Mouse (Mus musculus) hindbrain, embryonic 10.5 days (tissue): ENCODE data around the gene Psma3. TPM values are rescaled to one million over a fixed set of nuclear protein-coding genes. Genes with fewer than 3 reads are reported as not detected.

Experiments used
- DNase-seq: peaks from one replicate; pipeline ENCODE4 v3.0.0-alpha.2; 2017; ENCODE audit warnings: low spot score
- H3K27ac ChIP-seq: fragments of 300-500 bp; sonication (generic); 2 replicates; pipeline ENCODE4 v1.5.1; 2016; ENCODE audit warnings: mild to moderate bottlenecking, moderate library complexity
- H3K27me3 ChIP-seq: fragments of 300-500 bp; sonication (generic); 2 replicates; pipeline ENCODE4 v1.6.1; 2016; ENCODE audit warnings: mild to moderate bottlenecking; ENCODE audit not compliant: poor library complexity, insufficient read depth, severe bottlenecking
- H3K36me3 ChIP-seq: fragments of 300-500 bp; sonication (generic); 2 replicates; pipeline ENCODE4 v1.6.1; 2016; ENCODE audit warnings: mild to moderate bottlenecking, moderate library complexity
- H3K4me1 ChIP-seq: fragments of 300-500 bp; sonication (generic); replicated peaks from 2 replicates; pipeline ENCODE4 v1.6.1; 2016; ENCODE audit warnings: mild to moderate bottlenecking
- H3K4me3 ChIP-seq: fragments of 300-500 bp; sonication (generic); 2 replicates; pipeline ENCODE4 v1.5.1; 2016; ENCODE audit warnings: mild to moderate bottlenecking, moderate library complexity
- H3K9me3 ChIP-seq: fragments of 300-500 bp; sonication (generic); 2 replicates; pipeline ENCODE4 v1.6.1; 2016; ENCODE audit warnings: mild to moderate bottlenecking, moderate library complexity
- WGBS: fragments of 180-500 bp; shearing (Covaris S2); methylation state at CpG from one replicate; pipeline ENCODE4 v1.1.7; 2016; 5-methylcytosine and 5-hydroxymethylcytosine counted together
- polyA plus RNA-seq: library from polyadenylated mRNA; unstranded; fragments of >200 nt; fragmentation: Nextera tagmentation; extraction: Ambion mirVana; gene quantifications from 2 replicates; pipeline ENCODE4 v1.2.1, GENCODE M21; 2016

Gene Psma3
- polyA plus RNA-seq = 605 and 630 TPM in 2 replicates

GRCm38 (mm10) chr12:70974441-70975266, at the start of gene Psma3:
TSS of gene Psma3 (plus strand) at chr12:70974621.
- H3K27me3 ChIP-seq = no peaks in the 10 kb centered on the region
- peak within 1 kb of the TSS; percentile 79 for H3K4me3 ChIP-seq
- H3K4me1 ChIP-seq = peaks cover 13% of the 10 kb centered on the region
- WGBS = under 1% methylated on average over 71 of the region's 71 CpGs
- H3K36me3 ChIP-seq = peaks cover 18% of the 10 kb centered on the region
- DNase-seq = peak; percentile 93
- peak within 1 kb of the TSS; percentile 98 for H3K27ac ChIP-seq
- no peaks in the 10 kb centered on the region for H3K9me3 ChIP-seq

GRCm38 (mm10) chr12:70929781-70930180, 44.6 kb upstream of the Psma3 start:
- no peak for DNase-seq
- no peak overlapping the region for H3K4me3 ChIP-seq
- no peaks in the 10 kb centered on the region for H3K27me3 ChIP-seq
- H3K27ac ChIP-seq = no peak overlapping the region
- 88% methylated on average over 4 of the region's 4 CpGs for WGBS
- H3K9me3 ChIP-seq = 0 out of 2 replicates have a peak, but pooled peaks cover 4% of the 10 kb centered on the region
- no peaks in the 10 kb centered on the region for H3K36me3 ChIP-seq
- no peaks in the 10 kb centered on the region for H3K4me1 ChIP-seq

GRCm38 (mm10) chr12:70937150-70937549, 37.3 kb upstream of the Psma3 start:
- DNase-seq = no peak
- H3K27me3 ChIP-seq = no peaks in the 10 kb centered on the region
- H3K4me1 ChIP-seq = peaks cover 10% of the 10 kb centered on the region

GRCm38 (mm10) chr12:70937571-70938384, 36.6 kb upstream of the Psma3 start, which contains the start of gene Actr10:
TSS of gene Actr10 (plus strand) at chr12:70937857.
- peaks cover 10% of the 10 kb centered on the region for H3K4me1 ChIP-seq
- H3K36me3 ChIP-seq = peaks cover 23% of the 10 kb centered on the region
- peak; percentile 94 for DNase-seq
- H3K27ac ChIP-seq = peak within 1 kb of the TSS; percentile 92
- no peaks in the 10 kb centered on the region for H3K9me3 ChIP-seq
- no peaks in the 10 kb centered on the region for H3K27me3 ChIP-seq
- peak within 1 kb of the TSS; percentile 91 for H3K4me3 ChIP-seq
- WGBS = under 1% methylated on average over 58 of the region's 59 CpGs

More at GRCm38 (mm10) chr12:70937150-70937549, 37.3 kb upstream of the Psma3 start:
- no peaks in the 10 kb centered on the region for H3K9me3 ChIP-seq
- peak overlapping the region; percentile 92 for H3K27ac ChIP-seq
- H3K36me3 ChIP-seq = peaks cover 17% of the 10 kb centered on the region
- peak overlapping the region; percentile 91 for H3K4me3 ChIP-seq
- 24% methylated on average over 12 of the region's 12 CpGs for WGBS

GRCm38 (mm10) chr12:70940806-70941205, 33.6 kb upstream of the Psma3 start:
- no peak overlapping the region for H3K27ac ChIP-seq
- no peaks in the 10 kb centered on the region for H3K9me3 ChIP-seq
- DNase-seq = no peak
- no peak overlapping the region for H3K4me3 ChIP-seq
- peaks cover 10% of the 10 kb centered on the region for H3K4me1 ChIP-seq
- WGBS = 96% methylated on average over 7 of the region's 7 CpGs
- no peaks in the 10 kb centered on the region for H3K27me3 ChIP-seq
- peaks cover 43% of the 10 kb centered on the region for H3K36me3 ChIP-seq

- no peaks in the 10 kb centered on the region for H3K9me3 ChIP-seq
- no peaks in the 10 kb centered on the region for H3K27me3 ChIP-seq
- H3K4me3 ChIP-seq = no peak overlapping the region
- H3K36me3 ChIP-seq = peaks cover 76% of the 10 kb centered on the region
- no peak for DNase-seq
- 0 out of 2 replicates have a peak, but pooled peaks cover under 1% of the 10 kb centered on the region for H3K4me1 ChIP-seq
- no peak overlapping the region for H3K27ac ChIP-seq
- WGBS = 94% methylated on average over 5 of the region's 5 CpGs
Observed at GRCm38 (mm10) chr12:70944181-70944580, 30.2 kb upstream of the Psma3 start.

GRCm38 (mm10) chr12:70946585-70947256, 27.7 kb upstream of the Psma3 start:
- DNase-seq = no peak
- Histone ChIP-seq H3K27ac (no peak overlapping the region), H3K27me3 (no peaks in the 10 kb centered on the region), H3K4me1 (no peaks in the 10 kb centered on the region), H3K36me3 (peaks cover 82% of the 10 kb centered on the region), H3K9me3 (no peaks in the 10 kb centered on the region), H3K4me3 (no peak overlapping the region)
- WGBS = 95% methylated on average over 10 of the region's 10 CpGs

GRCm38 (mm10) chr12:70958640-70959039, 15.8 kb upstream of the Psma3 start:
- no peak for DNase-seq
- peaks cover 96% of the 10 kb centered on the region for H3K36me3 ChIP-seq

GRCm38 (mm10) chr12:70967581-70967980, 6.8 kb upstream of the Psma3 start:
- no peak for DNase-seq
- Histone ChIP-seq H3K36me3 (peaks cover 17% of the 10 kb centered on the region), H3K27me3 (no peaks in the 10 kb centered on the region), H3K4me1 (peaks cover 11% of the 10 kb centered on the region), H3K9me3 (no peaks in the 10 kb centered on the region), H3K4me3 (peak overlapping the region; percentile 71), H3K27ac (peak overlapping the region; percentile 92; the same call in 1 of the 2 replicates)
- WGBS = 50% methylated on average over 8 of the region's 8 CpGs

More at GRCm38 (mm10) chr12:70958640-70959039, 15.8 kb upstream of the Psma3 start:
- Histone ChIP-seq H3K27me3 (no peaks in the 10 kb centered on the region), H3K27ac (no peak overlapping the region), H3K4me1 (no peaks in the 10 kb centered on the region), H3K4me3 (no peak overlapping the region), H3K9me3 (no peaks in the 10 kb centered on the region)
- 88% methylated on average over 4 of the region's 4 CpGs for WGBS

GRCm38 (mm10) chr12:70968141-70968790, 6.2 kb upstream of the Psma3 start:
- Histone ChIP-seq H3K36me3 (peaks cover 12% of the 10 kb centered on the region), H3K27me3 (no peaks in the 10 kb centered on the region), H3K9me3 (no peaks in the 10 kb centered on the region), H3K4me1 (peaks cover 11% of the 10 kb centered on the region), H3K27ac (peak overlapping the region; percentile 92), H3K4me3 (peak overlapping the region; percentile 71)
- peak; percentile 85 for DNase-seq
- under 1% methylated on average over 35 of the region's 35 CpGs for WGBS

GRCm38 (mm10) chr12:70968791-70969307, 5.6 kb upstream of the Psma3 start:
- WGBS = 1% methylated on average over 15 of the region's 15 CpGs
- peak overlapping the region; percentile 71 for H3K4me3 ChIP-seq

More at GRCm38 (mm10) chr12:70968791-70969307, 5.6 kb upstream of the Psma3 start:
- peak; percentile 86 for DNase-seq
- peak overlapping the region; percentile 92 for H3K27ac ChIP-seq
- H3K27me3 ChIP-seq = no peaks in the 10 kb centered on the region
- peaks cover 6% of the 10 kb centered on the region for H3K36me3 ChIP-seq
- peaks cover 11% of the 10 kb centered on the region for H3K4me1 ChIP-seq
- no peaks in the 10 kb centered on the region for H3K9me3 ChIP-seq
